Mouse (Mus musculus): ENCODE data around the gene Cdkn2aip. TPM values are rescaled to one million over a fixed set of nuclear protein-coding genes. Genes with fewer than 3 reads are reported as not detected.

Gene Cdkn2aip
- 25.0 TPM for polyA plus RNA-seq (2017; shearing (Covaris generic))

DNA sequence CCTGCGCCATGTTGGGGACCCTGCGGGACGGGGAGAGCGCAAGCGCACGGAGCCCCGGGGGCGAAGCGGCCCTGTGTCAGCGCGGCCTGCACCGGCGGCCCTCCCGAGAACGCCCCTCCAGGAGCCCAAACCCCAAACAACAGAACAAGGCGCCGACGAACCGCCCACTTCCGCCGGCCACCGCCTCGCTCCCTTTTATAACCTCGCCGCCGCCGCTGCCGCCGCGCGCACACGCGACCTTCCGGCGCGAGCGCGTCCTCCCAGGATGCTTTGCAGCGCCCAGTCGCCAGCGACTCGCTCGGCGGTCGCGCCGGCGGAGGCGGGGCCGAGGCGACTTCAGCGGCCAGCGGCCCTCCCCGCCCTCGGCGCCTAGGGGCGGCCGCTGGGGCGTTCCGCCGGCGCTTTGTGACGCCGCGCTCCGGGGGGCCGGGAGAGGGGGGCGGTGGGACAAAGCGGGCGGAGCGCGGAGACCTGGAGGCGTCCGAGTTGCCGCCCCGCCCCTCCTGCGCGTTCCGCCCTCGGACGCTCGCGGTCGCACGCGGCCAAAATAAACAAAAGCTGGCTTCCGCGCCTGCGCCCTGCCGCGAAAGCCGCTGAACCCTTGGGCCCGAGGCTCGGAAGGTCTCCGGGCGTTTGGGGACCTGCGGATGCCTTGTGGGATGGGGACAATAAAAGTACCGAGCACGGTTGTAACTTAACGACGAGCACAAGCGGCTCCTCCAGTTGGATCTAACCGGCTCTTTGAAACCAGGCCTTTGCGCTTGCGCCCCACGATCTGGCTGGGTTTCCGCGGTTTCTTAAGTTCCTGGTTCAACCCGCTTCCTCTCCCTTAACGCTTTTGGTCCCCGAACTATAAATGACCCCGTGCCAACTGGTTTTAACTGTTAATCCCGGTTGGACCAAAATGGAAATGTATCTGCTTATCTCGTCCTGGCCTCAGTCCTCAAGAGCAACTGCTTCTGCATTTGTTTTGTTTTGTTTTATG is at the start of gene Cdkn2aip:
Cdkn2aip (minus strand) TSS at position 172 of the 985 bp plus-strand sequence.

DNA sequence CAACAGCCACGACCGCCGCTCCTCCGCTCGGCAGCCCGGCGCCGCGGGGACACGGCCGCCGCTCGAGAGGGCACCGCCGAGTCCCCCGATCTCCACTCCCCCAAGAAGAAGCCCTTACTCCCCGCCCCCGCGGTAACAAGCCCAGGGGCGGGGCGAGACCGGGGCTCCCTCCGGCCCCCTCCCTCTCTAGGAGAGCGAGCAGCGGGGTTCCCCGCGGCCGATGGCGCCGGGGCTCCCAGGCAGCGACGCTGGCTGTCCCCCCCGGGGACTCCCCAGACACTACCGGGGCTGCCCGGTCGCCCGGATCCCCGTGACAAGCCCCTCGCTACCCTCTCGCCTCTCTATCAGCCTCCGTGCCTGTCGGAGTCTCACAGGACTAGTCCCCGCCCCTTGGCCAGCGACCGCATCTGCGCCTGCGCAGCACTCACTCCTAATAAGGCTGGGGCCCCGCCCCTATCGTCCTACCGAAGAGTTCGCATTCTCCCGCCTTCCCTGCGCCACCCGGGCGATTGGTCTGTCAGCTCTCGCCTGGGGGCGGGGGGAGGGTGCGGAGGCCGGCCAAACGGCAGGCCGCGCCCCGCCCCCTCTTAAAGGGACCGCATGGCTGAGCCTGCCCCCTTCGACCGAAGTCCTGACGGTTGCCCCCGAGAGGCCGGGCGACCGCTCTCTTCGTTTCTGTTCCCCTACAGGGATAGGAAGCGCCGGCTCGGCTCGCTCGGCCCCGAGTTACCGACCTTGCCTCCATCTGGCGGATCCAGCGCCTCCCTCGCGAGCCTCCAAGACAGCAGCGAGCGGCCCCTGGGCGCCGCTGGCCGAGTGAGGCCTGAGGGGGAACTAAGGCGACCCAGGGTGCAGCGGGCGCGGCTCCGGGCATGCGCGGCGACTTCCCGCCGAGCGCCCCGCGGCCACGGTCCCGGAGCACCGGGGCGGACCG is 38.7 kb downstream of the Cdkn2aip start, which contains the start of gene Ing2:
Ing2 (minus strand) TSS at position 780 of the 934 bp plus-strand sequence.

Other genes starting within 250 kb of the Cdkn2aip start
- 55.1 TPM for gene Trappc11, start 180.5 kb downstream of the Cdkn2aip start, polyA plus RNA-seq (2017; shearing (Covaris generic))
- 44.2 TPM for gene Rwdd4a, start 180.3 kb downstream of the Cdkn2aip start, polyA plus RNA-seq (2017; shearing (Covaris generic))
- 2.8 TPM for gene Ing2, start 38.4 kb downstream of the Cdkn2aip start, polyA plus RNA-seq (2017; shearing (Covaris generic))
- not detected for gene Cldn24, start 108.2 kb upstream of the Cdkn2aip start, polyA plus RNA-seq (2017; shearing (Covaris generic))
- not detected for gene Cldn22, start 110.5 kb upstream of the Cdkn2aip start, polyA plus RNA-seq (2017; shearing (Covaris generic))